Mouse (Mus musculus) kidney, embryonic 15.5 days (tissue): ENCODE measurements around the gene March10. TPM values are rescaled to one million over a fixed set of nuclear protein-coding genes. Genes with fewer than 3 reads are reported as not detected.

Source experiments
- ATAC-seq: fragments of 200-750 bp; cut with Nextera tagmentation; replicated peaks from 2 replicates; pipeline ENCODE4 v1.8.0; 2017; ENCODE audit warnings: moderate TSS enrichment; ENCODE audit not compliant: low FRiP score
- H3K27ac ChIP-seq: fragments of 300-500 bp; sonication (generic); 2 replicates; pipeline ENCODE4 v1.5.1; 2015; ENCODE audit warnings: mild to moderate bottlenecking, inconsistent platforms
- H3K27me3 ChIP-seq: fragments of 300-500 bp; sonication (generic); 2 replicates; pipeline ENCODE4 v1.6.1; 2015; ENCODE audit warnings: inconsistent platforms
- H3K36me3 ChIP-seq: fragments of 300-500 bp; sonication (generic); 2 replicates; pipeline ENCODE4 v1.6.1; 2015; ENCODE audit warnings: inconsistent platforms
- H3K4me1 ChIP-seq: fragments of 300-500 bp; sonication (generic); 2 replicates; pipeline ENCODE4 v1.6.1; 2015; ENCODE audit warnings: inconsistent platforms
- H3K4me2 ChIP-seq: fragments of 300-500 bp; sonication (generic); 2 replicates; pipeline ENCODE4 v1.6.1; 2015; ENCODE audit warnings: moderate library complexity, mild to moderate bottlenecking, inconsistent platforms
- H3K4me3 ChIP-seq: fragments of 300-500 bp; sonication (generic); replicated peaks from 2 replicates; pipeline ENCODE4 v1.5.1; 2015; ENCODE audit warnings: mild to moderate bottlenecking, inconsistent platforms
- H3K9ac ChIP-seq: fragments of 300-500 bp; sonication (generic); 2 replicates; pipeline ENCODE4 v1.6.1; 2015; ENCODE audit warnings: mild to moderate bottlenecking, inconsistent platforms
- H3K9me3 ChIP-seq: fragments of 300-500 bp; sonication (generic); replicated peaks from 2 replicates; pipeline ENCODE4 v1.6.1; 2016; ENCODE audit warnings: inconsistent platforms
- WGBS: fragments of 180-500 bp; shearing (Covaris S2); methylation state at CpG from one replicate; pipeline ENCODE4 v1.1.7; 2015; ENCODE audit warnings: mixed read lengths; 5-methylcytosine and 5-hydroxymethylcytosine counted together
- polyA plus RNA-seq: library from polyadenylated mRNA; unstranded; fragments of >200 nt; fragmentation: Nextera tagmentation; extraction: Ambion mirVana; gene quantifications from 2 replicates; pipeline ENCODE4 v1.2.1, GENCODE M21; 2015

Gene March10
- polyA plus RNA-seq, 1 experiment from 2014 or later, result 0.05 TPM

DNA sequence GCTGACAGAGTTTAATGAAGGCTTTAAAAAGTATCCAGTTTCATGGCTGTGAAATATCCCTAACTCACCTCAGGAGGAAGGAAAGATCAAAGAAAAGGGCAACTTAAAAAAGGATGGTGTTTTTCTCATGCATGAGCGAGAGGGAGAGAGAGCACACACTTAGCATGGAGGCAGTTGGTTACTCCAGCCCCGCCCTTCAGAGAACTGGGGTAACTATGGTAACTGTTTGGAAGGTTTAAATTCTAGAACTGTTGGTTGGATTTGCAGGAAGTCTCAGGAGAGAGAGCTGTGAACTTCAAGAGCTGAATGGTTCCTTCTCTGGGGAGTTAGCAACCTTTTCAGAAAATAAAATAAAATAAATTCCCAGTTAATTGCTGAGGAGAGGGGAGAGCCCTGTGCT lies 67.9 kb downstream of the March10 start:
- WGBS, result 20% methylated on average over 2 of the region's 2 CpGs
- ATAC-seq, result peak; percentile 67; the same call in 1 of the 2 replicates
- no peak overlapping the region for H3K4me2 ChIP-seq
- H3K4me3 ChIP-seq, result no peak overlapping the region
- peaks cover 7% of the 10 kb centered on the region; the same call in 1 of the 2 replicates for H3K9me3 ChIP-seq
- peaks cover 5% of the 10 kb centered on the region for H3K4me1 ChIP-seq
- H3K27ac ChIP-seq, result no peak overlapping the region
- no peaks in the 10 kb centered on the region for H3K36me3 ChIP-seq
- no peak overlapping the region for H3K9ac ChIP-seq
- H3K27me3 ChIP-seq, result no peaks in the 10 kb centered on the region

DNA sequence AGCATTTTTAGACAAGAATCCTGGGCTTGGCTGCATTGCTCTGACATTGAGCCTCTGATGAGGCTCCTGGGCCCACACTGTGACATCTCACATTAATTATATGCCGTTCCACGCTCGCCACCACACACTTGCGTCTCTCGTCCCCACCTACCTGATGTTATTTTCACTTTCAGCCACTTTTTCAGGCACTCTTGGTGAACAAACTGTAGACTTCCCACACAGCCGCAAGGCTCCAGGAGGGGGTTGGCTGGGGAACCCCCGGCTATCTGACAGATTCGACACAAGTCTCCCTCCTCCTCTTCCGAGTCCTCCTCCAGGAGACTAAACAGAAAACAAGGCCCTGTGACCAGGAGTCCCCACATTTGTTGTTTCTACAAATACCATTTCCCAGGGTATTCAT lies 71.3 kb downstream of the March10 start:
- Histone ChIP-seq H3K9ac (no peak overlapping the region), H3K27me3 (no peaks in the 10 kb centered on the region), H3K9me3 (peaks cover 9% of the 10 kb centered on the region; the same call in 1 of the 2 replicates), H3K4me2 (no peak overlapping the region), H3K4me3 (no peak overlapping the region), H3K27ac (no peak overlapping the region), H3K36me3 (no peaks in the 10 kb centered on the region), H3K4me1 (peaks cover 5% of the 10 kb centered on the region)
- 60% methylated on average over 9 of the region's 9 CpGs for WGBS
- no peak for ATAC-seq

DNA sequence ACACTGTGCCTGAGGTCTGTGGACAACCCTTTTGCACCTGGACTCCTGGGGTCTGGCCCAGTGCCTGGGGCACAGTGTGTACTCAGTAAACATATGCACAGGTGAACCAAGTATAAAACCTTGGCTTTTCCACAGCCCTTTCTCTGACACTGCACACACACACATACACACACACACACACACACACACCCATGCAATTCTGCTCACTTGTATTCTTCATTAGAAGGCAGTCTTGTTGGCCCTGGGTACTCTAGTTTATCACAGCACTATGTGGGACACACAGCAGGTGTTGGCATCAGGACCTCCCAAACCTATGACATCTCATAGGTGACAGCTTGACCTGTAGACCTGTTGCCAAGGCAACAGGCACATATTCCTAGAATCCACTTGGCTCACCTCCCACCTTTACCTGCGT lies 80.7 kb downstream of the March10 start:
- Histone ChIP-seq H3K4me1 (peaks cover 27% of the 10 kb centered on the region), H3K4me2 (no peak overlapping the region), H3K27ac (no peak overlapping the region), H3K9ac (no peak overlapping the region), H3K9me3 (no peaks in the 10 kb centered on the region), H3K27me3 (no peaks in the 10 kb centered on the region), H3K4me3 (no peak overlapping the region), H3K36me3 (no peaks in the 10 kb centered on the region)
- ATAC-seq, result no peak
- WGBS, result 91% methylated on average over 1 of the region's 1 CpGs

DNA sequence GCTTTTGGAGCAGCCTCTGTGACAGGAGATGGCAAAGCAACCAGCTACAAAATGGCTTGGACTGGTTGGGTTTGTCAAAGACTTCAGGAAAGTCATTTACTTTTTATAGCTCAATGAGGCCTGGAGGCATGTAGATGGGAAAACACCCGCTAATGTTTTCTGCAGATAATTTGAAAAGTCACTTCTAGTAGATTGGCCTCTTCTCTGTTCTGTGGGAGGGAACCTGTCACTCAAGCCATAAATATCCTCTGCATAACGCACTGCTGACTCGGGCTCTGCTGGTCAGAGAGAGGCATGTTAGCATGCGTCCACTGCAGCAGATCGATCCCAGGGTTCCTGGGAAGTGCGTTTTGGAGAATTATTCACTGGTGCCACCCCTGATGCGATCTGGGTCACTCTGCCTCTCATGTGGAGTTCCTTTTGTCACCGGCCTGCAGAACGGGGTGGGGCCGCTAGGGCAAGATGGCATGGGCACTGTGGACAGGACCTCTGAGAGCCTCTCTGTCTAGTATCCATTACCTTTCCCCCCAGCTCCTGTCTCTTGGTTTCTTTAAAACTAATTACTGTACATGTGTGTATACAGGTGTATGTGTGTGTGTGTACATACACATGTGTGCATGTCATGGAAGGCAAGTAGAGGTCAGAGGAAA lies 81.9 kb downstream of the March10 start:
- Histone ChIP-seq H3K9me3 (no peaks in the 10 kb centered on the region), H3K4me1 (peaks cover 27% of the 10 kb centered on the region), H3K36me3 (no peaks in the 10 kb centered on the region), H3K4me2 (no peak overlapping the region), H3K27ac (no peak overlapping the region), H3K4me3 (no peak overlapping the region), H3K9ac (no peak overlapping the region), H3K27me3 (no peaks in the 10 kb centered on the region)
- 31% methylated on average over 10 of the region's 10 CpGs for WGBS
- no peak for ATAC-seq

DNA sequence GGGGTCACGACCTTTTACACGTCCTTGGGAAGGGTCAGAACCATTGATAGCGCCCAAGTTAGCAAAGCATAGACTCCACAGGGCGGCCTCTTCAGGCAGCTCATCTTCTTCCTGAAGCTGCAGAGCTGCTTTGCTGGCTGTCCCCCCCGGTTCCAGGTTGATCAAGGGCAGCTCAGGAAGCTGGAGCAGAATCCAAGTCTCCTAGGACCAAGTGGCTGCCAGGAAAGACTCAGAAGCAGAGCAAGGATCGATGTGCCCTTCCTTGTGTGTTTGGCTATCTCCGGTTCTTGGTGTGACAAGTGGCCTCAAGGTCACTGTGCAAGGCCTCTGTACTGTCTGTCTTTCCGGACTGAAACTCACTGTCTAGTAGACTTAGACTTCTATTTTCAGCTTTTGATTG lies 82.7 kb downstream of the March10 start:
- 60% methylated on average over 8 of the region's 8 CpGs for WGBS
- ATAC-seq, result no peak; the same call in 1 of the 2 replicates
- H3K36me3 ChIP-seq, result no peaks in the 10 kb centered on the region

DNA sequence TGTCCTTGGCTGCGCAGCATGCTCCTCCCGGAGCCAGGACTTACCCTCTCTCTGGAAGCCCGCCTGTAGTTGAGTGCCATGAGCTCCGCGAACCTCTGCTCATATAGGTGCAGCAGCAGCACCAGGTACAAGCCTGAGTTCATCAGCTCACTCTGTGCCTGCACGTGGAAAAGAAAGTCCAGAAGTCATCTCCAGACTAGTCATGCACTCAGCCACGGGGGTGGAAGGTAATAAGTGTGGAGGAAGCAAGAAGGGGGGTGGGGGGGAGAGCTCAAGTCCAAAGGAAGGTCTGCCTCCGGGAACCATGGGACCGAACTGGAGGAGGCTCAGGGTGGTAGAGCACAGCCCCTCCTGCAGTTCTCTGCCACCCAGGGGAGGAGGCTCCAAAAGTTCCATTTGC lies 84.7 kb downstream of the March10 start:
- no peak overlapping the region for H3K4me2 ChIP-seq
- H3K9me3 ChIP-seq, result no peaks in the 10 kb centered on the region
- 0 out of 2 replicates have a peak, but pooled peaks have one; percentile 29 for ATAC-seq
- H3K9ac ChIP-seq, result no peak overlapping the region
- H3K27ac ChIP-seq, result peak overlapping the region; percentile 1; the same call in 1 of the 2 replicates
- no peak overlapping the region for H3K4me3 ChIP-seq
- 66% methylated on average over 9 of the region's 9 CpGs for WGBS
- H3K27me3 ChIP-seq, result no peaks in the 10 kb centered on the region
- no peaks in the 10 kb centered on the region for H3K36me3 ChIP-seq
- peaks cover 27% of the 10 kb centered on the region for H3K4me1 ChIP-seq

More for the DNA sequence above, 82.7 kb downstream of the March10 start:
- H3K9me3 ChIP-seq, result no peaks in the 10 kb centered on the region
- H3K4me2 ChIP-seq, result no peak overlapping the region
- no peak overlapping the region for H3K9ac ChIP-seq
- H3K27me3 ChIP-seq, result no peaks in the 10 kb centered on the region
- H3K4me1 ChIP-seq, result peaks cover 27% of the 10 kb centered on the region
- H3K4me3 ChIP-seq, result no peak overlapping the region
- no peak overlapping the region for H3K27ac ChIP-seq

DNA sequence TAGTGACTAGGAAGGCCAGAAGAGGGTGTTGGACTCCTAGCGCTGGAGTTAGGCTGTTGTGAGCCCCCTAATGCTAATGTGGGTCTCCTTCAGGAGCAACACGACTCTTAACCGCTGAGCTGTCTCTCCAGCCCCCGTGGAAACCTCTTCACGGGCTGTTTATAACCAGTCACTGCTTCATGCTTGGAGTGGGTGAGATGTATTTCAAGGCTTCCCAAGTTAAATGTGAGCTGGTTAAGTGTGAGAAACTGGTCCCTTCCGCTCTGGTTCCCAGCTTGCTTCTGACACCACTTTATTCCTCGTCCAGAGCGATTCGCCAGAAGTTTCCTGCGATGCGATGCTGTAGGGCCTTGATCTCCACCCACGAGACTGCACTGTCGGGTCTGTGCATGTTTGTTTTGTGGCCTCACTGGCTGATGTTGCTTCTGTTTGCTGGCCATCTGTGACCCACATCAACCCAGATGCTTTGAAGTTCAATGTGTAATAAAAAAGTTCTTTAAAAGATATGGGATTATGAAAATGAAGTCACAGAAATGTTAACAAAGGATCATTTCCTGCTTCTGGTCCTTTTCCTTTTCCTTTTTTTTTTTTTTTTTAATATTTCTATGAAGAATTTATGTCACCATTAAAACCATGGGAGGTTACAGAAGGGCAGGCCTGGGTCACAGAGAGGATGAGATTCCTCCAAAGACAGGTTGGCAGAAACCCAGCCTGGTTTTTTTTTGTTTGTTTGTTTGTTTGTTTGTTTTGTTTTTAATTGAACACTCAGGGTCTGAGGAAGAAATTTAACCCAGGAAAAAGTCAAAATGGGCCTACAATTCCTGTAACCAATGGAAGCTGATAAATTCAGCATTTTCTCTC lies 86.8 kb downstream of the March10 start:
- Histone ChIP-seq H3K36me3 (no peaks in the 10 kb centered on the region), H3K27me3 (no peaks in the 10 kb centered on the region), H3K9me3 (no peaks in the 10 kb centered on the region), H3K4me1 (peaks cover 40% of the 10 kb centered on the region), H3K4me3 (no peak overlapping the region), H3K9ac (no peak overlapping the region), H3K4me2 (no peak overlapping the region), H3K27ac (no peak overlapping the region)
- WGBS, result 74% methylated on average over 13 of the region's 13 CpGs
- no peak for ATAC-seq

DNA sequence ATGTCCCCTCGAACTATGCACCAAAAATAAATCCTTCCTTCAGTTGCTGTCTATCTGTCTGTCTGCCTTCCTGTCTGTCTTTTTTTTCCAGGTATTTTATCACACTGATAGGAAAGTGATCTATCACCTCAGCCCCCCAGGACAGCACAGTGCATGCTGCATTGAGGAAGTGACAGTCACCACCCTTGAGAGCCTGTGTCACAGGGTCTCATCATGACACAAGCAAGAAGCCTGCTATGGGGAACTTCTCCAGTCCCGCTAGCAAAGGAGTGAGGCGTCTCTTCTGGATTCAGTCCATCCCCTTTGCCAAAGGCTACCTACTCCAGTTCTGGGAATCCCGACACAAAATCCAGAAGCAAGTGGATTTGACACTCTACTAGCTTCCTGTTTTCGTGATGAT lies 87.7 kb downstream of the March10 start:
- Histone ChIP-seq H3K27me3 (no peaks in the 10 kb centered on the region), H3K4me2 (no peak overlapping the region), H3K4me3 (no peak overlapping the region), H3K36me3 (no peaks in the 10 kb centered on the region), H3K4me1 (peaks cover 40% of the 10 kb centered on the region), H3K9ac (no peak overlapping the region), H3K9me3 (no peaks in the 10 kb centered on the region), H3K27ac (no peak overlapping the region)
- WGBS, result 85% methylated on average over 5 of the region's 5 CpGs
- no peak for ATAC-seq

DNA sequence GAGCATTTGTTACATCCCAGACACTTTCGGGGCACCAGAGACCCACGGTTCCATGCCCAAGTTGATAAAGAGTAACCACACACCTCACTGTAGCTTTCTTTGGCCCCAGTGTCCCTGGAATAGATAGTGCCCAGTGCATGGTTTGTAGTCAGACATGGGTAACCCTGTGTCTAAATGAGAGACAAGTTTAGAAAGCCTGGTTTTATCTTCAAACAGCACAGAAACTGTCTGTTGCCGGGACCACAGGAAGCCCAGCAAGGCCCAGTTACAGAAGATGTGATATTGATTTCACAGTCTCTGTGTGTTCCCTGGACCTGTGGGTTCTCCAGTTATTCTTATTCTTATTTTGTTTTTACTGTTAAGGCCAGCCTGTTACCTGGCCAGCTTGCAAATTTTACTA lies 89.4 kb downstream of the March10 start:
- Histone ChIP-seq H3K27me3 (no peaks in the 10 kb centered on the region), H3K4me1 (peaks cover 48% of the 10 kb centered on the region), H3K36me3 (no peaks in the 10 kb centered on the region), H3K4me2 (no peak overlapping the region), H3K9ac (no peak overlapping the region), H3K27ac (no peak overlapping the region), H3K4me3 (no peak overlapping the region), H3K9me3 (no peaks in the 10 kb centered on the region)
- no peak for ATAC-seq
- WGBS, result 84% methylated on average over 3 of the region's 3 CpGs

DNA sequence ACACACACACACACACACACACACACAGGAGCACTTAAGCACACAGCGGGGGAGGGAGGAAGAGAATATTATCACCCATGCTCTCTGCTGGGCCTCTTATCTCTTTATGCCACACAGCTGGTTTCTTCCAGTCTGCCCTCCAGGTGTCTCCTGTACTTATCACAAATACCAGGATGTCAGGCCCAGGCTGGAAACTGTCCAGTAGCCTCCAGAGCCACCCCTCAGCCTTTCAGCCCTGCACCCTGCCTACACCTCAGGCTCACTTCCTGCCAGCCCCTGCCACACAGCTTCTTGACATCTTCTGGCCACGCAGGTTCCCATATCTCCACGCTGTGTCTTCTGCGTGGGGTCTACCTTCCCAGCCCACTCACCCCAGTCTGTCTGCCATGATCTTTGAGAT lies 90.5 kb downstream of the March10 start:
- Histone ChIP-seq H3K27ac (no peak overlapping the region), H3K27me3 (no peaks in the 10 kb centered on the region; the same call in 1 of the 2 replicates), H3K36me3 (no peaks in the 10 kb centered on the region), H3K4me3 (no peak overlapping the region), H3K4me1 (peaks cover 39% of the 10 kb centered on the region), H3K4me2 (no peak overlapping the region), H3K9ac (no peak overlapping the region), H3K9me3 (no peaks in the 10 kb centered on the region)
- peak; percentile 65 for ATAC-seq
- 77% methylated on average over 4 of the region's 4 CpGs for WGBS

DNA sequence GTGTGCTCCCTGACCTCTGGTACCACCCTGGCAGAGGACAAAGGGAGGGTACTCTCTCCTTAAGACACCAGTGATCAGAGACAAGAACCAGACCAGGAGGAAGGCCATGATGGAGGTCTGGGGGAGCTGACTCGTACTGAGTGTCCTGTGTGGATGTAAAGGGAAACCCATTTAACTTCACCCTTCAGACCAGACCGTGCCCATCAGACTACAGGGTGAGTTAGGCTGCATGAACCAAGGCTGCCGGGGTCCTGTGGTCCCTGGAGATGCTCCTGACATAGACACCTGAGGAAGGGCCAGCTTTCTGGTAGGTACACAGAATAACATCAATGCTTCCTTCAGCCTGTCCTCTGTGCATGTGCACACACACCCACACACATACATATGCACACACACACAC lies 90.9 kb downstream of the March10 start:
- ATAC-seq, result no peak
- no peaks in the 10 kb centered on the region; the same call in 1 of the 2 replicates for H3K27me3 ChIP-seq
- 73% methylated on average over 3 of the region's 3 CpGs for WGBS
- H3K36me3 ChIP-seq, result no peaks in the 10 kb centered on the region
- no peak overlapping the region for H3K9ac ChIP-seq
- no peak overlapping the region for H3K4me3 ChIP-seq
- H3K4me2 ChIP-seq, result no peak overlapping the region
- peaks cover 39% of the 10 kb centered on the region for H3K4me1 ChIP-seq
- H3K27ac ChIP-seq, result peak overlapping the region; percentile 64; the same call in 1 of the 2 replicates
- H3K9me3 ChIP-seq, result no peaks in the 10 kb centered on the region

DNA sequence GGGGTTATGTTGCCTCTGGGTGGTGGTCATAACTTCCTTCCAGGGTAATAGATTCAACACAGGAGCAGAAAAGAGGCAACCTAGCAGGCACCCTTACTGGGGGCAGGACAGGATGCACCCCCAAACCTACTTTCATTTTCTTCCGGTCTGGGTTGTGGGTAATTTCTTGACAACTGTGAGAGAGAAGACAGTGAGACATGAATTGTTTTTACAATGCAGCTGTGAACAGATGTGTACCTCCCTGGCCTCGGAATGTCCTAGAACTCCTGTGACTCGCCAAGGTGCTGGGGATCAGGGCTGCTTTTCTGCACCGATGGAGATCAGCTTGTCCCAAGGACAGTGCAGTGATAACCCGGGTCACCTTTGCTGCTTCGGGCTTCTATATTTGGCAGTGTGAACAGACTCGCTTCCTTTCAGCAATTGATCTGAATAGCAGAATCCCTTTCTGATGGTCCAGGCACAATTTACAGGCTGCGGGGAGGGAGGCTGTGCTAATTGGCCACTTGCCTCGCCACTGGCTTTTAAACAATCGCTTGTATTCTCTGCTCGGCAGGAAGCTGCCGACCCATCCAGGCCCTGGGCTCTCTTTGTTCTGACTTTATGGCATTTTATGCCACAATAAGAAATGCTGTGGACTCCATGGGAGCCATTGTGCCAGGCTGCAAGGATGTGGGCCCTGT lies 92.0 kb downstream of the March10 start:
- H3K4me3 ChIP-seq, result peak overlapping the region; percentile 14; the same call in 1 of the 2 replicates
- ATAC-seq, result no peak
- no peaks in the 10 kb centered on the region; the same call in 1 of the 2 replicates for H3K27me3 ChIP-seq
- H3K4me2 ChIP-seq, result peak overlapping the region; percentile 94
- H3K36me3 ChIP-seq, result no peaks in the 10 kb centered on the region
- H3K9ac ChIP-seq, result no peak overlapping the region
- WGBS, result 20% methylated on average over 12 of the region's 12 CpGs
- H3K27ac ChIP-seq, result peak overlapping the region; percentile 64
- H3K9me3 ChIP-seq, result no peaks in the 10 kb centered on the region
- H3K4me1 ChIP-seq, result peaks cover 39% of the 10 kb centered on the region
